Mouse (Mus musculus) MEL (cell line): ENCODE measurements around the gene Irak2. TPM values are rescaled to one million over a fixed set of nuclear protein-coding genes. Genes with fewer than 3 reads are reported as not detected.
A peak's percentile ranks its signal among the peaks of the same experiment; 100 is the strongest.

Experiments used
- DNase-seq: peaks from one replicate; pipeline ENCODE4 v3.0.0; 2011; ENCODE audit warnings: low read depth, low spot score
- H3K27ac ChIP-seq: 2 replicates; pipeline ENCODE4 v1.5.1; 2012; ENCODE audit warnings: low read depth, mild to moderate bottlenecking, control low read depth, low read length, moderate library complexity; ENCODE audit not compliant: control insufficient read depth
- H3K27me3 ChIP-seq, 2 experiments: fragments of 150-350 bp in 1 of 2; sonication (generic) in 1 of 2; 2 replicates each; pipeline ENCODE4 v1.6.1; 2012; ENCODE audit warnings: low read length in 2 of 2, mild to moderate bottlenecking in 2 of 2, improper control_type of control experiment in 1 of 2, moderate library complexity in 1 of 2; ENCODE audit not compliant: insufficient read depth in 2 of 2, control insufficient read depth in 1 of 2
- H3K36me3 ChIP-seq, 2 experiments: 2 replicates each; pipeline ENCODE4 v1.6.1; 2012 to 2014; ENCODE audit warnings: low read length in 2 of 2, improper control_type of control experiment in 1 of 2, inconsistent platforms in 1 of 2, mild to moderate bottlenecking in 1 of 2; ENCODE audit not compliant: insufficient read depth in 2 of 2, control insufficient read depth in 1 of 2
- H3K4me1 ChIP-seq, 2 experiments: fragments of 150-350 bp in 1 of 2; sonication (generic) in 1 of 2; 2 replicates each; pipeline ENCODE4 v1.6.1; 2012; ENCODE audit warnings: low read length in 2 of 2, improper control_type of control experiment in 1 of 2, mild to moderate bottlenecking in 1 of 2; ENCODE audit not compliant: insufficient read depth in 2 of 2, control insufficient read depth in 1 of 2
- H3K4me3 ChIP-seq, 2 experiments: fragments of 150-350 bp in 1 of 2; sonication (generic) in 1 of 2; 2 replicates each; pipeline ENCODE4 v1.5.1; 2012; ENCODE audit warnings: low read depth in 2 of 2, low read length in 2 of 2, mild to moderate bottlenecking in 2 of 2, moderate library complexity in 2 of 2, control low read depth in 1 of 2, improper control_type of control experiment in 1 of 2; ENCODE audit not compliant: control insufficient read depth in 1 of 2, insufficient read depth in 1 of 2
- H3K79me2 ChIP-seq: 2 replicates; pipeline ENCODE4 v1.6.1; 2012; ENCODE audit warnings: mild to moderate bottlenecking, low read length, moderate library complexity; ENCODE audit not compliant: control insufficient read depth, poor library complexity, insufficient read depth
- H3K9ac ChIP-seq: 2 replicates; pipeline ENCODE4 v1.6.1; 2012; ENCODE audit warnings: low read depth, mild to moderate bottlenecking, control low read depth, low read length, moderate library complexity; ENCODE audit not compliant: control insufficient read depth, poor library complexity, severe bottlenecking
- H3K9me3 ChIP-seq: fragments of 150-350 bp; sonication (generic); replicated peaks from 2 replicates; pipeline ENCODE4 v1.6.1; 2012; ENCODE audit warnings: mild to moderate bottlenecking, low read length, improper control_type of control experiment, moderate library complexity; ENCODE audit not compliant: insufficient read depth
- CHD1 ChIP-seq: IDR thresholded peaks from 2 replicates; pipeline ENCODE4 v1.6.1; 2012; ENCODE audit warnings: low read depth, mild to moderate bottlenecking, inconsistent platforms, low read length, improper control_type of control experiment
- CHD2 ChIP-seq: IDR thresholded peaks from 2 replicates; pipeline ENCODE4 v1.6.1; 2011; ENCODE audit warnings: low read length, improper control_type of control experiment
- CTCF ChIP-seq, 3 experiments: IDR thresholded peaks in 2 of 3; conservative IDR thresholded peaks in 1 of 3; 2 replicates each; pipeline ENCODE4 v1.5.1; 2011 to 2012; ENCODE audit warnings: low read length in 3 of 3, low read depth in 2 of 3, mild to moderate bottlenecking in 2 of 3, improper control_type of control experiment in 1 of 3, inconsistent platforms in 1 of 3, mixed read lengths in 1 of 3, moderate library complexity in 1 of 3; ENCODE audit not compliant: control insufficient read depth in 1 of 3, insufficient read depth in 1 of 3, poor library complexity in 1 of 3, severe bottlenecking in 1 of 3
- E2F4 ChIP-seq: IDR thresholded peaks from 2 replicates; pipeline ENCODE4 v1.6.1; 2011; ENCODE audit warnings: low read depth, low read length, improper control_type of control experiment, borderline replicate concordance
- EP300 ChIP-seq, 2 experiments: IDR thresholded peaks; 2 replicates each; pipeline ENCODE4 v1.6.1; 2011; ENCODE audit warnings: improper control_type of control experiment in 2 of 2, low read length in 2 of 2, low read depth in 1 of 2, mild to moderate bottlenecking in 1 of 2
- GATA1 ChIP-seq: IDR thresholded peaks from 2 replicates; pipeline ENCODE4 v1.6.1; 2011; ENCODE audit warnings: low read depth, low read length, improper control_type of control experiment
- HCFC1 ChIP-seq: IDR thresholded peaks from 2 replicates; pipeline ENCODE4 v1.6.1; 2012; ENCODE audit warnings: low read depth, mild to moderate bottlenecking, inconsistent platforms, low read length, improper control_type of control experiment, moderate library complexity
- JUND ChIP-seq: IDR thresholded peaks from 2 replicates; pipeline ENCODE4 v1.6.1; 2011; ENCODE audit warnings: low read depth, mild to moderate bottlenecking, improper control_type of control experiment, low read length
- KAT2A ChIP-seq: conservative IDR thresholded peaks from 2 replicates; pipeline ENCODE4 v1.6.1; 2012; ENCODE audit warnings: low read depth, low read length, improper control_type of control experiment, inconsistent platforms
- MAFK ChIP-seq: IDR thresholded peaks from 2 replicates; pipeline ENCODE4 v1.6.1; 2011; ENCODE audit warnings: low read depth, mild to moderate bottlenecking, low read length, improper control_type of control experiment, borderline replicate concordance
- MAZ ChIP-seq: IDR thresholded peaks from 2 replicates; pipeline ENCODE4 v1.6.1; 2012; ENCODE audit warnings: low read depth, mild to moderate bottlenecking, inconsistent platforms, low read length, improper control_type of control experiment
- MXI1 ChIP-seq: IDR thresholded peaks from 2 replicates; pipeline ENCODE4 v1.6.1; 2011; ENCODE audit warnings: mild to moderate bottlenecking, low read depth, low read length, improper control_type of control experiment
- MYC ChIP-seq: IDR thresholded peaks from 2 replicates; pipeline ENCODE4 v1.6.1; 2011; ENCODE audit warnings: low read depth, mild to moderate bottlenecking, low read length, improper control_type of control experiment, moderate library complexity
- NELFE ChIP-seq: IDR thresholded peaks from 2 replicates; pipeline ENCODE4 v1.6.1; 2011; ENCODE audit warnings: low read depth, low read length, improper control_type of control experiment
- NRF1 ChIP-seq: IDR thresholded peaks from 2 replicates; pipeline ENCODE4 v1.6.1; 2014; ENCODE audit warnings: low read depth, mild to moderate bottlenecking, inconsistent platforms, low read length, improper control_type of control experiment, moderate library complexity; ENCODE audit not compliant: poor library complexity, insufficient read depth, severe bottlenecking
- POLR2A ChIP-seq, 2 experiments: IDR thresholded peaks; 2 replicates each; pipeline ENCODE4 v1.6.1; 2011 to 2012; ENCODE audit warnings: low read length in 2 of 2, mild to moderate bottlenecking in 2 of 2, control low read depth in 1 of 2, improper control_type of control experiment in 1 of 2, low read depth in 1 of 2, moderate library complexity in 1 of 2; ENCODE audit not compliant: control insufficient read depth in 1 of 2, insufficient read depth in 1 of 2, poor library complexity in 1 of 2
- POLR2AphosphoS2 ChIP-seq: IDR thresholded peaks from 2 replicates; pipeline ENCODE4 v1.6.1; 2011; ENCODE audit warnings: low read length, improper control_type of control experiment
- POLR2AphosphoS5 ChIP-seq: IDR thresholded peaks from 2 replicates; pipeline ENCODE4 v1.6.1; 2012; ENCODE audit warnings: low read depth, borderline replicate concordance, mild to moderate bottlenecking, inconsistent platforms, low read length, moderate library complexity, mixed read lengths
- RAD21 ChIP-seq: IDR thresholded peaks from 2 replicates; pipeline ENCODE4 v1.6.1; 2011; ENCODE audit warnings: mild to moderate bottlenecking, low read depth, low read length, improper control_type of control experiment
- RCOR1 ChIP-seq: IDR thresholded peaks from 2 replicates; pipeline ENCODE4 v1.6.1; 2012; ENCODE audit warnings: low read depth, mild to moderate bottlenecking, inconsistent platforms, low read length, improper control_type of control experiment
- SMC3 ChIP-seq: IDR thresholded peaks from 2 replicates; pipeline ENCODE4 v1.6.1; 2011; ENCODE audit warnings: low read depth, low read length, improper control_type of control experiment
- USF1 ChIP-seq: IDR thresholded peaks from 2 replicates; pipeline ENCODE4 v1.6.1; 2014; ENCODE audit warnings: low read depth, mild to moderate bottlenecking, inconsistent platforms, low read length, improper control_type of control experiment, moderate library complexity
- USF2 ChIP-seq, 2 experiments: IDR thresholded peaks; 2 replicates each; pipeline ENCODE4 v1.6.1; 2011 to 2012; ENCODE audit warnings: improper control_type of control experiment in 2 of 2, low read length in 2 of 2, borderline replicate concordance in 1 of 2, inconsistent platforms in 1 of 2, low read depth in 1 of 2, mild to moderate bottlenecking in 1 of 2; ENCODE audit not compliant: insufficient read depth in 1 of 2
- ZC3H11A ChIP-seq: IDR thresholded peaks from 2 replicates; pipeline ENCODE4 v1.6.1; 2012; ENCODE audit warnings: low read depth, mild to moderate bottlenecking, inconsistent platforms, low read length, improper control_type of control experiment
- ZKSCAN1 ChIP-seq: IDR thresholded peaks from 2 replicates; pipeline ENCODE4 v1.6.1; 2012; ENCODE audit warnings: low read depth, mild to moderate bottlenecking, inconsistent platforms, low read length, improper control_type of control experiment, moderate library complexity
- ZMIZ1 ChIP-seq: IDR thresholded peaks from 2 replicates; pipeline ENCODE4 v1.6.1; 2012; ENCODE audit warnings: low read depth, mild to moderate bottlenecking, inconsistent platforms, low read length, improper control_type of control experiment, moderate library complexity
- ZNF384 ChIP-seq: IDR thresholded peaks from 2 replicates; pipeline ENCODE4 v1.6.1; 2012; ENCODE audit warnings: low read depth, mild to moderate bottlenecking, inconsistent platforms, low read length, improper control_type of control experiment
- polyA plus RNA-seq, 2 experiments: library from polyadenylated mRNA; stranded (reverse) in 1 of 2; unstranded in 1 of 2; fragments of >175 nt in 1 of 2; fragments of >200 nt in 1 of 2; gene quantifications; 2 replicates each; pipeline versions ENCODE4 v1.2.1 to v1.2.4; 2012; ENCODE audit warnings: low replicate concordance in 2 of 2, low read depth in 1 of 2; ENCODE audit not compliant: insufficient read length in 2 of 2, insufficient read depth in 1 of 2, missing spikeins in 1 of 2
- total RNA-seq: library from RNA; depleted of rRNA; stranded (reverse); fragments of 300-350 nt; gene quantifications from 2 replicates; pipeline ENCODE4 v1.2.3, GENCODE M21; 2012

Irak2 gene
- total and polyA plus RNA-seq, 3 experiments: 5.2 to 6.8 TPM; not detected in 1

GRCm38 (mm10) chr6:113737318-113738046 is 99.2 kb downstream of the Irak2 start:
- peaks cover 0 to 9% of the 10 kb centered on the region in 2 experiments; a peak in 3 of 4 replicates for H3K4me1 ChIP-seq
- H3K79me2 ChIP-seq: peaks cover 28% of the 10 kb centered on the region
- TF ChIP-seq SMC3 (no peak), E2F4 (no peak), MAFK (no peak), ZNF384 (no peak)
- H3K9me3 ChIP-seq: no peaks in the 10 kb centered on the region
- DNase-seq: no peak
- no peak overlapping the region for H3K4me3 ChIP-seq
- no peak overlapping the region for H3K9ac ChIP-seq
- H3K36me3 ChIP-seq: peaks cover 9 to 11% of the 10 kb centered on the region in 2 experiments
- no peak overlapping the region for H3K27ac ChIP-seq
- H3K27me3 ChIP-seq: no peaks in the 10 kb centered on the region

GRCm38 (mm10) chr6:113740236-113741217 is 102.3 kb downstream of the Irak2 start, which contains the start of gene Sec13:
Sec13 (minus strand) TSS chr6:113740743.
- DNase-seq: peak; percentile 94
- H3K4me3 ChIP-seq: peak within 1 kb of the TSS; percentile 87 to 89
- no peaks in the 10 kb centered on the region for H3K9me3 ChIP-seq
- peaks cover 28% of the 10 kb centered on the region for H3K79me2 ChIP-seq
- H3K36me3 ChIP-seq: peaks cover 5 to 7% of the 10 kb centered on the region in 2 experiments; a peak in 3 of 4 replicates
- peaks cover 0 to 9% of the 10 kb centered on the region in 2 experiments; a peak in 3 of 4 replicates for H3K4me1 ChIP-seq
- peaks cover 2 to 4% of the 10 kb centered on the region in 2 experiments; a peak in 3 of 4 replicates for H3K27me3 ChIP-seq
- H3K27ac ChIP-seq: peak within 1 kb of the TSS; percentile 50
- peak within 1 kb of the TSS; percentile 77 for H3K9ac ChIP-seq
- TF ChIP-seq POLR2AphosphoS2: peak; percentile 94
- TF ChIP-seq RAD21: no peak
- peak; percentile 95 for TF ChIP-seq MXI1
- TF ChIP-seq POLR2AphosphoS5: no peak
- TF ChIP-seq MAFK: no peak
- TF ChIP-seq MYC: no peak; the same call in none of the 2 replicates
- peak; percentile 93; the same call in 1 of the 2 replicates for TF ChIP-seq MAZ
- no peak for TF ChIP-seq ZKSCAN1
- TF ChIP-seq USF1: 0 out of 2 replicates have a peak, but pooled peaks have one; percentile 32
- peak in 1 of 2 experiments; percentile 54; a peak in 2 of 4 replicates for TF ChIP-seq EP300 (IDR thresholded peaks at IDR 0.05; ENCODE audit: low read depth in 1 of 2, low read length in 2 of 2)
- TF ChIP-seq POLR2A (IDR thresholded peaks at IDR 0.05; ENCODE audit: control insufficient read depth in 1 of 2, insufficient read depth in 1 of 2, low read depth in 1 of 2, low read length in 2 of 2, poor library complexity in 1 of 2): peak; percentile 49 to 94; a peak in 3 of 4 replicates
- peak; percentile 37; the same call in 1 of the 2 replicates for TF ChIP-seq SMC3
- no peak for TF ChIP-seq USF2 (IDR thresholded peaks at IDR 0.05; ENCODE audit: borderline replicate concordance in 1 of 2, insufficient read depth in 1 of 2, low read depth in 1 of 2, low read length in 2 of 2)
- peak; percentile 61 for TF ChIP-seq GATA1
- TF ChIP-seq CHD2: no peak
- TF ChIP-seq RCOR1: peak; percentile 63
- no peak for TF ChIP-seq CTCF (IDR thresholded peaks at IDR 0.05 in 2 of 3, conservative IDR thresholded peaks at IDR 0.05 in 1 of 3; ENCODE audit: control insufficient read depth in 1 of 3, insufficient read depth in 1 of 3, low read depth in 2 of 3, low read length in 3 of 3, poor library complexity in 1 of 3, severe bottlenecking in 1 of 3)
- peak; percentile 68 for TF ChIP-seq KAT2A
- TF ChIP-seq ZC3H11A: no peak; the same call in 1 of the 2 replicates
- peak; percentile 93 for TF ChIP-seq NELFE
- TF ChIP-seq CHD1: no peak
- TF ChIP-seq NRF1: no peak
- no peak for TF ChIP-seq JUND
- TF ChIP-seq HCFC1: peak; percentile 95
- no peak for TF ChIP-seq ZMIZ1
